Mouse (Mus musculus) CH12.LX (cell line): ENCODE measurements at regions not wholly inside any gene's neighbourhood (a gene's known extent, or its start where the extent isn't known, plus 50 kb on each side); places are given as distances from the start of the nearest gene placed in this dataset.

ENCODE experiments used
- DNase-seq: peaks from one replicate; pipeline ENCODE4 v3.0.0-alpha.2; 2013; ENCODE audit errors: extremely low read depth
- H3K27ac ChIP-seq: 2 replicates; pipeline ENCODE4 v1.5.1; 2012; ENCODE audit warnings: low read depth, mild to moderate bottlenecking, control low read depth, moderate library complexity; ENCODE audit not compliant: insufficient read depth
- H3K27me3 ChIP-seq: replicated peaks from 2 replicates; pipeline ENCODE3; 2012; ENCODE audit warnings: inconsistent platforms
- H3K36me3 ChIP-seq, 2 experiments: replicated peaks in 1 of 2; 2 replicates each; pipeline versions ENCODE3 to v1.6.1; 2012; ENCODE audit warnings: inconsistent platforms in 1 of 2, low read length in 1 of 2, mild to moderate bottlenecking in 1 of 2, mixed read lengths in 1 of 2, moderate library complexity in 1 of 2; ENCODE audit not compliant: control insufficient read depth in 1 of 2, insufficient read depth in 1 of 2
- H3K4me1 ChIP-seq, 2 experiments: 2 replicates each; pipeline ENCODE4 v1.6.1; 2012; ENCODE audit warnings: inconsistent platforms in 1 of 2, moderate library complexity in 1 of 2; ENCODE audit not compliant: insufficient read depth in 2 of 2, control insufficient read depth in 1 of 2
- H3K4me2 ChIP-seq: 2 replicates; pipeline ENCODE4 v1.6.1; 2012; ENCODE audit warnings: low read depth, mild to moderate bottlenecking, control low read depth; ENCODE audit not compliant: poor library complexity, insufficient read depth, severe bottlenecking
- H3K4me3 ChIP-seq, 3 experiments: fragments of 150-350 bp in 1 of 3; sonication (generic) in 1 of 3; replicated peaks in 1 of 3; 2 replicates each; pipeline versions ENCODE3 to v1.5.1; 2011 to 2012; ENCODE audit warnings: low read depth in 2 of 3, low read length in 2 of 3, mild to moderate bottlenecking in 2 of 3, moderate library complexity in 2 of 3, control low read depth in 1 of 3, improper control_type of control experiment in 1 of 3, inconsistent platforms in 1 of 3, mixed read lengths in 1 of 3; ENCODE audit not compliant: poor library complexity in 1 of 3
- H3K79me2 ChIP-seq: replicated peaks from 2 replicates; pipeline ENCODE4 v1.6.1; 2012; ENCODE audit warnings: mild to moderate bottlenecking, moderate library complexity; ENCODE audit not compliant: control insufficient read depth, poor library complexity, insufficient read depth, severe bottlenecking; ENCODE audit errors: extremely low read depth
- H3K9ac ChIP-seq: 2 replicates; pipeline ENCODE4 v1.6.1; 2012; ENCODE audit warnings: low read depth, mild to moderate bottlenecking, control low read depth, moderate library complexity; ENCODE audit not compliant: insufficient read depth
- H3K9me3 ChIP-seq: replicated peaks from 2 replicates; pipeline ENCODE3; 2012; ENCODE audit warnings: low read length, inconsistent platforms, mixed read lengths
- BHLHE40 ChIP-seq: IDR thresholded peaks from 2 replicates; pipeline ENCODE4 v1.6.1; 2011; ENCODE audit warnings: mild to moderate bottlenecking, low read depth, low read length, improper control_type of control experiment
- CHD1 ChIP-seq: IDR thresholded peaks from 2 replicates; pipeline ENCODE4 v1.6.1; 2012; ENCODE audit warnings: low read depth, low read length, improper control_type of control experiment, inconsistent platforms
- E2F4 ChIP-seq: IDR thresholded peaks from 2 replicates; pipeline ENCODE4 v1.6.1; 2011; ENCODE audit warnings: low read depth, low read length, improper control_type of control experiment; ENCODE audit not compliant: insufficient replicate concordance
- ELF1 ChIP-seq: IDR thresholded peaks from 2 replicates; pipeline ENCODE4 v1.6.1; 2014; ENCODE audit warnings: low read depth, mild to moderate bottlenecking, inconsistent platforms, low read length, improper control_type of control experiment
- EP300 ChIP-seq: IDR thresholded peaks from 2 replicates; pipeline ENCODE4 v1.6.1; 2011; ENCODE audit warnings: low read length, improper control_type of control experiment
- GABPA ChIP-seq: IDR thresholded peaks from 2 replicates; pipeline ENCODE4 v1.6.1; 2012; ENCODE audit warnings: low read depth, low read length, improper control_type of control experiment, inconsistent platforms; ENCODE audit not compliant: insufficient replicate concordance
- IRF4 ChIP-seq: IDR thresholded peaks from 2 replicates; pipeline ENCODE4 v1.6.1; 2014; ENCODE audit warnings: low read depth, mild to moderate bottlenecking, inconsistent platforms, low read length, improper control_type of control experiment
- JUN ChIP-seq: IDR thresholded peaks from 2 replicates; pipeline ENCODE4 v1.6.1; 2011; ENCODE audit warnings: low read depth, mild to moderate bottlenecking, low read length, improper control_type of control experiment, moderate library complexity; ENCODE audit not compliant: insufficient read depth
- MAFK ChIP-seq: IDR thresholded peaks from 2 replicates; pipeline ENCODE4 v1.6.1; 2011; ENCODE audit warnings: low read length, improper control_type of control experiment; ENCODE audit not compliant: insufficient replicate concordance
- MAZ ChIP-seq: IDR thresholded peaks from 2 replicates; pipeline ENCODE4 v1.6.1; 2012; ENCODE audit warnings: low read depth, mild to moderate bottlenecking, inconsistent platforms, low read length, improper control_type of control experiment, moderate library complexity
- MXI1 ChIP-seq: IDR thresholded peaks from 2 replicates; pipeline ENCODE4 v1.6.1; 2011; ENCODE audit warnings: mild to moderate bottlenecking, low read depth, low read length, improper control_type of control experiment
- POLR2AphosphoS2 ChIP-seq: IDR thresholded peaks from 2 replicates; pipeline ENCODE4 v1.6.1; 2011; ENCODE audit warnings: low read depth, low read length, improper control_type of control experiment
- RAD21 ChIP-seq: IDR thresholded peaks from 2 replicates; pipeline ENCODE4 v1.6.1; 2011; ENCODE audit warnings: low read depth, mild to moderate bottlenecking, low read length, improper control_type of control experiment, moderate library complexity
- RCOR1 ChIP-seq: conservative IDR thresholded peaks from 2 replicates; pipeline ENCODE4 v1.6.1; 2012; ENCODE audit warnings: low read depth, mild to moderate bottlenecking, inconsistent platforms, low read length, improper control_type of control experiment
- SIN3A ChIP-seq: IDR thresholded peaks from 2 replicates; pipeline ENCODE4 v1.6.1; 2012; ENCODE audit warnings: low read length, improper control_type of control experiment, inconsistent platforms
- SMC3 ChIP-seq: IDR thresholded peaks from 2 replicates; pipeline ENCODE4 v1.6.1; 2011; ENCODE audit warnings: low read depth, low read length, improper control_type of control experiment
- TBP ChIP-seq: conservative IDR thresholded peaks from 2 replicates; pipeline ENCODE4 v1.6.1; 2011; ENCODE audit warnings: low read depth, low read length, improper control_type of control experiment
- ZKSCAN1 ChIP-seq: IDR thresholded peaks from 2 replicates; pipeline ENCODE4 v1.6.1; 2012; ENCODE audit warnings: low read depth, inconsistent platforms, low read length, improper control_type of control experiment, borderline replicate concordance
- ZNF384 ChIP-seq: IDR thresholded peaks from 2 replicates; pipeline ENCODE4 v1.6.1; 2012; ENCODE audit warnings: low read depth, low read length, improper control_type of control experiment, inconsistent platforms
- dilution Hi-C: fragments of 300-500 bp; cut with MboI; formaldehyde crosslinking; loops from 2 replicates; pipeline ENCODE4 v1.14.3; 2020; ENCODE audit warnings: low sequenced_read_pairs; ENCODE audit not compliant: extremely low pct_unique_long_range_greater_than_20kb, extremely low pct_ligation_motif_present
- in situ Hi-C: fragments of 300-500 bp; cut with MboI; formaldehyde crosslinking; loops from 3 replicates; pipeline ENCODE4 v1.14.3; 2019; ENCODE audit warnings: low sequenced_read_pairs, low pct_ligation_motif_present, low pct_unique_long_range_greater_than_20kb, mixed read lengths

DNA sequence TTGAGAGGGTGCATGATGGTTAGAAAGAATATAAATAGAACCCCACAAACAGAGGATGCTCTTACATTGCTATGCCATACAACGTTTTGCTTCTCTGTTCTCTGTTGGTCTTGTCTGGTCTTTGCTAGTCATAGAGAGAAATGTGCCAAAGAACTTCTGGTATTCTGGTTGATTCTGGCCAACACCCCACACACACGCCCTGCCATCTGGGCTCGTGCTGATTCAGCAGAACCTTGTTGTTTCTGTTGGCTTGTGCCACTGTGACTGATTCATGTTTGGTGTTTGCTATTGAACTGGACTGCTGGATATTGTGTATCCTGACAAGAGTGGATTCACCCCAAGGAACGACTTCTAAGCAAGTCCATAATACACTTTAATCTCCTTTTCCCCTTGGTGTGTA is 126.0 kb upstream of the Rasa1 start:
- no peaks in the 10 kb centered on the region for H3K79me2 ChIP-seq
- no peak overlapping the region for H3K4me2 ChIP-seq
- in situ Hi-C loops: no loop called here
- TF ChIP-seq MAZ: no peak
- TF ChIP-seq E2F4: no peak
- peak; percentile 53; the same call in 1 of the 2 replicates for TF ChIP-seq MAFK
- no peak for TF ChIP-seq EP300
- TF ChIP-seq ELF1: no peak
- TF ChIP-seq RCOR1: no peak
- TF ChIP-seq, all 38 proteins: peak for 1
- Histone ChIP-seq H3K4me3 (no peak overlapping the region), H3K27me3 (no peaks in the 10 kb centered on the region), H3K9me3 (no peaks in the 10 kb centered on the region), H3K9ac (no peak overlapping the region), H3K36me3 (no peaks in the 10 kb centered on the region), H3K4me1 (no peaks in the 10 kb centered on the region), H3K27ac (no peak overlapping the region)
- DNase-seq: no peak
- dilution Hi-C loops: no loop called here

DNA sequence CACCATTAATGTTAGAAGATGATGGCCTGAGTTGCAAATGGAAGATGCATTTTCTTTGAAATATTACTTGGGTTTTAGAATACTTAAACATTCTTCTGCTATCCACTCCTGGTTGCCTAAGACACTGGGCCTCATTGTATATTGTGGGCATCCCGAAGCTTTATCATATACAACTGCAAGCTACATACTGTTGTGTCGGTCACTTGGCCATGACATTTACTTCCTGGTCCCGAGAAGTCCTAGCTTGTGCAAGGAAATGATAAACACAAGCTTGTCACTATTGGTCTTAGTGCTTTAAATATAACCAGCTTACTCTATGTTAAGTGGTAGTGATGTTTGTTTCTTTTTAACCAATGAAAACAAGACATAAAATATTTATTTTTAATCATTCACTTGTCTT is 122.4 kb upstream of the Rasa1 start:
- no peaks in the 10 kb centered on the region for H3K9me3 ChIP-seq
- no peak overlapping the region for H3K27ac ChIP-seq
- no peak overlapping the region for H3K4me2 ChIP-seq
- DNase-seq: no peak
- H3K4me3 ChIP-seq: no peak overlapping the region
- no peak for TF ChIP-seq SMC3
- TF ChIP-seq TBP: no peak
- no peak for TF ChIP-seq ZNF384
- no peak for TF ChIP-seq ELF1
- TF ChIP-seq CHD1: no peak
- TF ChIP-seq, all 38 proteins: peak for 0
- H3K27me3 ChIP-seq: no peaks in the 10 kb centered on the region
- H3K36me3 ChIP-seq: no peaks in the 10 kb centered on the region
- no peak overlapping the region for H3K9ac ChIP-seq
- H3K4me1 ChIP-seq: no peaks in the 10 kb centered on the region
- dilution Hi-C loops: no loop called here
- no peaks in the 10 kb centered on the region for H3K79me2 ChIP-seq
- in situ Hi-C loops: no loop called here

DNA sequence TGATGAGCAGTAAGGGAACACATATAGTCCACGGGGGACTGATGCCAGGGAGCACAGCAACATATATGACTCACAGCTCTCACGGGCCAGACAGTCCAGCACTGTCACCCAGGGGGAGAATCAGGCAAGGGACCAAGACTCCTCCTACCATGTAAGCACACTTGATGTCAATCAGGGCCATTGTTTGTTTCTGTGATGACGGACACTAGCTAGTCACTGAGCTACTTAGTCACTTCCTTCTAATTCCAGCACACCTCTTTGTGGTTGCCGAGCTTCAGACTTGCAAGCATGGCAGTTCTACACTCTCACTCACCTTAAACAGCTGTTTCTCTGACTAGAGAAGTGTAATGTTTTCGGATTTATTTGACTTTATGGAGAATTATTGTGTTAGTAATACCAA is 109.9 kb upstream of the Rasa1 start:
- in situ Hi-C loops (no loop called here), dilution Hi-C loops (no loop called here)
- no peak overlapping the region for H3K9ac ChIP-seq
- DNase-seq: no peak
- H3K4me2 ChIP-seq: no peak overlapping the region
- H3K4me1 ChIP-seq: no peaks in the 10 kb centered on the region; a peak in 1 of 4 replicates
- no peak for TF ChIP-seq BHLHE40
- TF ChIP-seq SIN3A: no peak
- no peak for TF ChIP-seq SMC3
- no peak for TF ChIP-seq POLR2AphosphoS2
- no peak for TF ChIP-seq ZNF384
- no peak for TF ChIP-seq CHD1
- no peak for TF ChIP-seq MXI1
- TF ChIP-seq RAD21: no peak
- no peak for TF ChIP-seq JUN
- no peak for TF ChIP-seq GABPA
- TF ChIP-seq IRF4: no peak
- no peak for TF ChIP-seq ZKSCAN1
- no peak overlapping the region for H3K27ac ChIP-seq
- no peaks in the 10 kb centered on the region for H3K79me2 ChIP-seq
- H3K4me3 ChIP-seq: no peak overlapping the region
- no peaks in the 10 kb centered on the region for H3K9me3 ChIP-seq
- no peaks in the 10 kb centered on the region for H3K36me3 ChIP-seq
- no peaks in the 10 kb centered on the region for H3K27me3 ChIP-seq
